Mouse (Mus musculus): ENCODE measurements around the gene Dgcr2. TPM values are rescaled to one million over a fixed set of nuclear protein-coding genes. Genes with fewer than 3 reads are reported as not detected.

The Dgcr2 gene
- 106 and 111 TPM in 2 replicates for polyA plus RNA-seq (2015; fragmentation: Nextera tagmentation; extraction: Ambion mirVana)

DNA sequence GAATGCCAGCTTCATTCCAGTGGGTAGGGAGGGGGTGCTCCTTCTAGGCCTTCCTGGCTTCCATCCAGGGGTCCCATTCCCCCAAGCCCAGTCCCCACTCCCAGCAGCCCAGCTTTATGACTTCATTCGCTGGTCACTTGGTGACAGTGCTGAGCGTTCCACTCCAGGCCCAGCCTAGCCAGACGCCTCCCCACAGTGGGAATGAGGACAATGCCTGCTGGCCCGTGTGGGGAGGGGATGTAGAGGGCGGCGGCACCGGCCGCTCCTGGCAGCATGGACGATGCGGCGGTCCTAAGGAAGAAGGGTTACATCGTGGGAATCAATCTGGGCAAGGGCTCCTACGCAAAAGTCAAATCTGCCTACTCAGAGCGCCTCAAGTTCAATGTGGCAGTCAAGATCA, at the start of gene Dgcr2, which contains the start of gene Tssk2:
Dgcr2 (minus strand) TSS at position 101 of the 400 bp plus-strand sequence.
Tssk2 (plus strand) TSS at position 176 of the 400 bp plus-strand sequence.
- Histone ChIP-seq H3K4me2 (no peak within 1 kb of the TSS), H3K36me3 (peaks cover 41% of the 10 kb centered on the region), H3K4me3 (no peak within 1 kb of the TSS), H3K9me3 (no peaks in the 10 kb centered on the region), H3K27ac (replicated peaks) (no peak within 1 kb of the TSS), H3K9ac (no peak within 1 kb of the TSS), H3K27me3 (no peaks in the 10 kb centered on the region), H3K4me1 (replicated peaks) (no peaks in the 10 kb centered on the region)
- ATAC-seq (ENCODE audit: low FRiP score, low read depth), result no peak
- 90% methylated on average over 14 of the region's 14 CpGs for WGBS

DNA sequence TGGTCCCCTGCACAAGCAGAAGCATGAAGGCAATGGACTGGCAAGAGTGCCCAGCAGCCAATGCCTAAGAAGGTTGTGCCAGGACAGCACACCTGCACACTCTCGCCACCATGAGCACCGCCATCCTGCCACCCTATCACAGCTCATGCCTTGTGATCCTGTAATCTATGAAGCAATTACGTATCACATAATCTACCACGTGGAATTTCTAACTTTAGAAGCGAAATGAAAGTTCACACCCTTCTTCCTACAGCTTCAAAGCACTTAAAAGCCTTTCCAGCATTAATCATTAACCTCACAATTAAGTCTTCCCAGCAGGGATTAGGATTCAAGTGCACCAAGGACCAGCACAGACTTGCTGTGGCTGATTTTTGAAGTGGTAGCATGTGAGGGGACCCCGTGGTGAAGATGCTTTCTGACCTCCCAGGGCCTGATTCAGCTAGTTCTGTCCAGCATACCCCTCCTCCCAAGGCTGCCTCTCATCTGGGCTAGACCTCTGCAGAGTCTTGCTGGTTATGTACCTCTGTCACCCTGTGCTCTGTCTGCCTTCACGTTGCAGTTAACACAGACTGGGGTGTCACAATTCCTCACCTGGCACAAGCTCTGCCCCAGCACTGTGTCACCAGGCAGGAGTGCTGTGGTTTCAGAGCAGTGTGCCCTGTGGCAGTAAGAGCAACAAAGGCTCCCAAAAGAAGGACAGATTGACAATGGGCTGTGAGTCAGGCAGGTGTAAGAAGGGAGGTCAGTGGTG, 46.9 kb upstream of the Dgcr2 start:
- ATAC-seq (ENCODE audit: low FRiP score, low read depth), result no peak
- no peaks in the 10 kb centered on the region for H3K9me3 ChIP-seq
- 56% methylated on average over 7 of the region's 7 CpGs for WGBS
- H3K9ac ChIP-seq, result no peak overlapping the region
- no peak overlapping the region for H3K27ac ChIP-seq (replicated peaks)
- H3K36me3 ChIP-seq, result no peaks in the 10 kb centered on the region
- H3K4me3 ChIP-seq, result no peak overlapping the region
- no peaks in the 10 kb centered on the region for H3K27me3 ChIP-seq
- no peak overlapping the region for H3K4me2 ChIP-seq
- H3K4me1 ChIP-seq (replicated peaks), result no peaks in the 10 kb centered on the region

DNA sequence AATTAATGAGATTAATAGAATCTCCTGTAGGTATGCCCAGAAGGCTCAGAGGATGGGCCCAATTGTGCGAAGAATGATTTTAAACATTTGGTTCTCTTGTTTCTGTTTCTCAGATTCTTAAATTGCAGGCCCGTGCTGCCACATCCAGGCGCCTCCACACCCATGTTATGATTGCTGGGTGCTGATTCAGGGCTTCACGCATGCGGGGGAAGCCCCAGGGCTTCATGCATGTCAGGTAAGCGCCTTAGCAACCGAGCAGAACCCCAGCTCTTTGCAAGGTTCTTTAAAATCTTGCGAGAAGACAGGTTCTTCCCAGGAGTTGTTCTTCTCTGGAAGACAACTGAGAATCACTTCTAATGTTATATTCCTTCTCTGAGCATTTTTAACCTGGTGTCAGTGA, 45.1 kb upstream of the Dgcr2 start:
- no peaks in the 10 kb centered on the region for H3K4me1 ChIP-seq (replicated peaks)
- ATAC-seq (ENCODE audit: low FRiP score, low read depth), result no peak
- H3K9ac ChIP-seq, result no peak overlapping the region
- no peaks in the 10 kb centered on the region for H3K27me3 ChIP-seq
- WGBS, result 73% methylated on average over 8 of the region's 8 CpGs
- no peak overlapping the region for H3K4me2 ChIP-seq
- no peak overlapping the region for H3K27ac ChIP-seq (replicated peaks)
- H3K36me3 ChIP-seq, result no peaks in the 10 kb centered on the region
- no peak overlapping the region for H3K4me3 ChIP-seq
- no peaks in the 10 kb centered on the region for H3K9me3 ChIP-seq

DNA sequence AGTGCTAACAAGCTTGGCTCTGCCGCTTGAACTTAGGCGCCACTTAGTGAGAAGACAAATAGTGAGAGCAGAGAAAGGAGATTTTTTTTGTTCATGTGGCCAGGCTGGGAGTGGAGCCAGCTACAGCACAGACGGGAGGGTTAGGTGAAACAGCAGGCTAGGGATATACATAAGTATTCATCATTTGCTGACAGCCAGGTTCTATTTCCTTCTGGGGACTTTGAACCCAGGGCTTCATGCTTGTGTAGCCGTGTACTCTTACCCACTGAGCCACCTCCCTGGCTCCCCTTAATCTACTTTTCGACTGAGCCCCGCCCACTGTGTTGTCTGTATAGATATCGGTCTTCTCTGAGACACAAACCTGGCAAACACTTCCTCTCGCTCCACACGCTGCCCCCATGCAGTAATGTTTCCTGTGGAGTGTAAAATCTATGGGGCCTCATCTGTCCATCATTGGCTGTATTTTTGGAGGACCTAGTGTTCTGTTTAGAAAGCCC, 40.9 kb upstream of the Dgcr2 start:
- Histone ChIP-seq H3K27ac (replicated peaks) (no peak overlapping the region; the same call in 1 of the 2 replicates), H3K36me3 (no peaks in the 10 kb centered on the region), H3K4me2 (peak overlapping the region; percentile 11; the same call in 1 of the 2 replicates), H3K4me1 (replicated peaks) (no peaks in the 10 kb centered on the region), H3K27me3 (no peaks in the 10 kb centered on the region), H3K9me3 (no peaks in the 10 kb centered on the region), H3K4me3 (no peak overlapping the region), H3K9ac (no peak overlapping the region)
- WGBS, result 40% methylated on average over 9 of the region's 9 CpGs
- ATAC-seq (ENCODE audit: low FRiP score, low read depth), result peak; percentile 56; the same call in 1 of the 2 replicates

DNA sequence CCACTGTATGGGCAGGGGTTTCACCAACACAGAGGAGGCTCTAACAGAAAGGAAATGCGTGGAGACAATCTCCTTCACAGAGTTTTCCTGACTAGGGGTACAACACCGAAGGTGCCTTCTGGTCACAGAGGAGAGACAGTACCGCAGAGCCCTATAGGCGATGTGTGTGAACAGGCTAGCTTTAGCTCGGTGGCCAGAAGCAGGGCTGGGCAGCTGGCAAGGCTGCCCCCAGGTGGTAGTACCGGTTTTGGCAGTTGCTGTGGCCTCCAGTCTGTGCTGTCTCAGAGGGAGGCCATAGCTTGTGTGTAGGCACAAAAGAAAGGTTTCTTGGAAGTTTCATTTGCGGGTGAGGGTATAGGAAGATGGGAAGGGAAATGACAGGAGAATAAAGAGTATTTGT, 40.5 kb upstream of the Dgcr2 start:
- H3K4me1 ChIP-seq (replicated peaks), result no peaks in the 10 kb centered on the region
- WGBS, result 9% methylated on average over 7 of the region's 7 CpGs
- H3K9ac ChIP-seq, result no peak overlapping the region
- H3K27me3 ChIP-seq, result no peaks in the 10 kb centered on the region
- no peaks in the 10 kb centered on the region for H3K9me3 ChIP-seq
- H3K4me2 ChIP-seq, result peak overlapping the region; percentile 11; the same call in 1 of the 2 replicates
- no peaks in the 10 kb centered on the region for H3K36me3 ChIP-seq
- no peak overlapping the region for H3K4me3 ChIP-seq
- peak; percentile 68 for ATAC-seq (ENCODE audit: low FRiP score, low read depth)
- no peak overlapping the region for H3K27ac ChIP-seq (replicated peaks)

DNA sequence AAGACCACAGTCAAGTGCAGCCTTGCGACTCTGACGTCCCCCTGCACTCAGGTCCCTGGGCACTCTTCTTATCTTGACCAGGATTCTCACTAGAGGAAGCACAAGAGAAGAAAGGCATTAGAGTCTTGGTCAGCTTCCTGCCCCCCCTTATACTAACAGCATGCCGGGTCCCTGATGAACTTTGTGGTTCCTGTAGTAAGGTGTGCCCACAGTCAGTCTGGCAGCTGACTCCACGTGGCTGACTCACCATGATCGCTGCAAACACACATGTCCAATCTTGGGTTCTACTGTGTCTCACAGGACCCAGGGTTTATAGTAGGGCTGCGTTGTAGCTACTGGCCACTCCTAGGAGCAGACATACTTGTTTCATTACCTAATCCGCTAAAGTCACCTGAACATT, 39.8 kb upstream of the Dgcr2 start:
- H3K9me3 ChIP-seq, result no peaks in the 10 kb centered on the region
- H3K9ac ChIP-seq, result no peak overlapping the region
- no peaks in the 10 kb centered on the region for H3K27me3 ChIP-seq
- WGBS, result 87% methylated on average over 7 of the region's 7 CpGs
- no peaks in the 10 kb centered on the region for H3K4me1 ChIP-seq (replicated peaks)
- H3K27ac ChIP-seq (replicated peaks), result no peak overlapping the region
- H3K4me2 ChIP-seq, result no peak overlapping the region
- no peaks in the 10 kb centered on the region for H3K36me3 ChIP-seq
- no peak for ATAC-seq (ENCODE audit: low FRiP score, low read depth)
- H3K4me3 ChIP-seq, result no peak overlapping the region

DNA sequence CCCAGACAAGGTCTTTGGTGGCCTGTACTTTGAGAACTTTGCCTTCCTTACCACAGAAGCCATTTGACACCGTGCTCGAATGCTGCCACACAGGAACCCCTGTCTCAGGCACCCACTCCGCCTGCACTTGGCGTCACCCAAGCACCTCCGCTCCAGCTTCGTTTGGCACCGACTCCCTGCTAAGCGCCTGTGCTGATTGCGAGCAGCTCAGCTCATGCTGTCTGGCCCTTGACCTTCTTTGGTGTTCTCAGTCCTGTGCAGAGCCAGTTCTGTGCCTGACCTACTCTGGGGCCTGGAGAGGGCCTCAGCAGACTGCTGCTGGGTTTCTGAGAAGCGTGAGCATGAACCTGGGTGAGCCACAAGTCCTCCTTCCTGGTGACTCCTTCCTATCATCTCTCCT, 38.4 kb upstream of the Dgcr2 start:
- 82% methylated on average over 10 of the region's 10 CpGs for WGBS
- no peak for ATAC-seq (ENCODE audit: low FRiP score, low read depth)
- Histone ChIP-seq H3K36me3 (no peaks in the 10 kb centered on the region), H3K9me3 (no peaks in the 10 kb centered on the region), H3K27me3 (no peaks in the 10 kb centered on the region), H3K4me3 (no peak overlapping the region), H3K27ac (replicated peaks) (no peak overlapping the region), H3K4me1 (replicated peaks) (no peaks in the 10 kb centered on the region), H3K9ac (no peak overlapping the region), H3K4me2 (no peak overlapping the region)

DNA sequence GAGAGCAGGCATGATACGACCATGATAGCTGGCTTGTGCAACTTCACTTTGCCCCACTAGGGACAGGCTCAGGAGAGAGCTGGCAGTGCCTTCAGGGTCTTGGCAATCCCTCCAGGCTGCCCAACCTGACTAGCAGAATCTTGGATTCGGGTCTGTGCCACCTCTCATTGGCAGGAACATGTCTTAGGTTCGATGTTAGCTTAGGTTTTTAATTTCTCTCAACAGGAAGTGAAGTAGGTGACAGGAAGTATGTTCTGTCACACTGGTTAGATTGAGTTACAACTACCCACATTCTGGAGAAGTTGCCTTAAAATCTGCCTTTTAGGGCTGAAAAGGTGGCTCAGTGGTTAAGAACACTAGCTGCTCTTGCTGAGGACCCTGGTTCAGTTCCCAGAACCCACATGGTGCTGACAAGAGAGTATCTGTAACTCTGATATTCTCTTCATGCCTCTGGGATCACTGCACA, 36.1 kb upstream of the Dgcr2 start:
- Histone ChIP-seq H3K36me3 (no peaks in the 10 kb centered on the region), H3K4me1 (replicated peaks) (no peaks in the 10 kb centered on the region), H3K9ac (no peak overlapping the region), H3K27ac (replicated peaks) (no peak overlapping the region), H3K9me3 (no peaks in the 10 kb centered on the region), H3K4me3 (no peak overlapping the region), H3K4me2 (no peak overlapping the region), H3K27me3 (no peaks in the 10 kb centered on the region)
- ATAC-seq (ENCODE audit: low FRiP score, low read depth), result no peak
- 71% methylated on average over 3 of the region's 3 CpGs for WGBS

DNA sequence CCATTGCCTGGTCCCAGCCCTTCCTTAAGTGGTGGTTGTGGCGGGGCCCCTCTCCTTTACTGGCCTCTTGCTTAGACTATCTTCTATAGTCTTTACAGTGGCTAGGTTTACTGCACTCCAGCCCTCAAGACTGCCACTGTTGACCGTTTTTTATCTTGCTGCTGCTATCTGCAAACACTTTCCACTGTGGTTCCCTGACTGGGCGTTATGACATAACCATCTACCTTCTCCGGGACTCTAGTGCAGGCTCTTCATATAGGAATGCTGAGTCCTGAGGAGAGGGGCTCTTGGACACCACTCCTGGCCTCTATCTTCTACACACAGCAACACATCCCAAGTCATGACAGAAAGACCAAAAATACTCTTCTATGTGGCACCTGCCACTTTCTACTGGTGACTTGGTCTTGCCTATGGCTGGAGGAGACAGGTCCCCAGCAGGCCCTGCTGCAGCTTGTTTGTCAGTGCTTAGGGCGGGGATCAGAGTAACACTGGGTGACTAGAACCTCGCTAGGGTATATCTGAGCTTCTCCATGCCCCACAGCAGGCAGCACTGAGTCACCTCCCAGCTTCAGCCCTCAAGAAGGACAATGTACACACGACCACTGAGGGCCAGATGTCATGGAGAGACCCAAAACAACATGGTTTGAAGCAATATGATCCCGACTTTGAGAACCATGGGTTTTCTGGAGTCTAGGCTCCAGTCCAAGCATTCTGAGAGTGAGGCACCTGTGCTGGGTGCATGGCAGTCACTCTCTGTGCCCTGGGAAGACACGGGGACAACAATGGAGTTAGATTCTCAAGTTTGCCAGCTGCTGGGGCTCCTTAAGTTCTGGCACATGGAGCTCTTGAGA, 35.5 kb upstream of the Dgcr2 start:
- no peak overlapping the region for H3K4me2 ChIP-seq
- no peak overlapping the region for H3K27ac ChIP-seq (replicated peaks)
- WGBS, result 70% methylated on average over 9 of the region's 9 CpGs
- H3K4me1 ChIP-seq (replicated peaks), result peaks cover 2% of the 10 kb centered on the region
- ATAC-seq (ENCODE audit: low FRiP score, low read depth), result no peak
- H3K4me3 ChIP-seq, result no peak overlapping the region
- no peaks in the 10 kb centered on the region for H3K27me3 ChIP-seq
- no peaks in the 10 kb centered on the region for H3K36me3 ChIP-seq
- H3K9ac ChIP-seq, result no peak overlapping the region
- no peaks in the 10 kb centered on the region for H3K9me3 ChIP-seq

DNA sequence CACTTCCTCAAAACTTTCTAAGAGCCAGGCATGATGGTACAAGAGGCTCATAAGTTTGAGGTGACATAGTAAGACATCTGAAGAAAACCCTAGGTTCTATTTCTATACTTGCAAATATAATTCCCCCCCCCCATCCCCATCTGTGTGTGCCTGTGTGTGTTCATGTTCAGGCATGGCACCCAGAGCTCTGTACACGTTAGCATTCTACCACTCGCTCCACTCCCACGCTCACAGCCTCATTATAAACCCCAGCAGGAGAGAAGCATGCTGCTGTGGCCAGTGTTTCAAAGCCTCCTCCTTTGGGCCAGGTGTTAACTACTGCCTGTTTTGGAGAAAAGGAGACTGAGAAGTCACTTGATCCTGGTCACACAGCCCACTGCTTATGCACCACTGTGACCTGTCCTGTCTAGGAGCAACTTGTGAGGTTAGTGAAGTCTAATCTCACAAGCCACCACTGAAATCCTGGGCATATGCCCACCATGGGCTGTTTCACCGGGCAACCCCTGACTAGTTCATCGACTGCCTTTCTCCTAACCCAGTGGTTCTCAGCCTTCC, 33.6 kb upstream of the Dgcr2 start:
- Histone ChIP-seq H3K9ac (no peak overlapping the region), H3K27ac (replicated peaks) (no peak overlapping the region), H3K36me3 (no peaks in the 10 kb centered on the region), H3K4me3 (no peak overlapping the region), H3K27me3 (no peaks in the 10 kb centered on the region), H3K9me3 (no peaks in the 10 kb centered on the region), H3K4me2 (no peak overlapping the region), H3K4me1 (replicated peaks) (peaks cover 8% of the 10 kb centered on the region)
- ATAC-seq (ENCODE audit: low FRiP score, low read depth), result no peak
- WGBS, result 75% methylated on average over 5 of the region's 5 CpGs

DNA sequence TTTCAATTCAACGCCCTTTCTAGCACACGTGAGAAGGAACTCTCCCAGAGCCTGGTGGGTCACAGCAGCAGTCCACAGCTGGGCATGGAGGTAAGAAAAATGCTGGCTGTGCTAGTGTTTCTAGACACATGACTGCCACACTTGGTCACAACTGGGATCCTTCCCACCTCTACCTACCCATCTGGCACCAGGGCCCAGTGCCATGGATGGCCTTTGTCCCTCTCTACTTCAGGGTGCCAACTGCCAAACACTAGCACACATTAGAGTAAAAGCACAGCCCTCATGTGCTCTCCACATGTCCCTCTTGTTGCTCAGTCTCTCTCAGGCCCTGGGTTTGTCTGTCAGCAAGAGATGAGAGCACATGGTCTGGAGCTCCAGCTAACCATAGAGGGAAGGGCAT, 31.3 kb upstream of the Dgcr2 start:
- Histone ChIP-seq H3K9me3 (no peaks in the 10 kb centered on the region), H3K4me1 (replicated peaks) (peaks cover 22% of the 10 kb centered on the region), H3K9ac (no peak overlapping the region), H3K27ac (replicated peaks) (no peak overlapping the region), H3K4me3 (no peak overlapping the region), H3K4me2 (no peak overlapping the region), H3K27me3 (no peaks in the 10 kb centered on the region), H3K36me3 (peaks cover 17% of the 10 kb centered on the region)
- ATAC-seq (ENCODE audit: low FRiP score, low read depth), result no peak
- WGBS, result 50% methylated on average over 2 of the region's 2 CpGs

DNA sequence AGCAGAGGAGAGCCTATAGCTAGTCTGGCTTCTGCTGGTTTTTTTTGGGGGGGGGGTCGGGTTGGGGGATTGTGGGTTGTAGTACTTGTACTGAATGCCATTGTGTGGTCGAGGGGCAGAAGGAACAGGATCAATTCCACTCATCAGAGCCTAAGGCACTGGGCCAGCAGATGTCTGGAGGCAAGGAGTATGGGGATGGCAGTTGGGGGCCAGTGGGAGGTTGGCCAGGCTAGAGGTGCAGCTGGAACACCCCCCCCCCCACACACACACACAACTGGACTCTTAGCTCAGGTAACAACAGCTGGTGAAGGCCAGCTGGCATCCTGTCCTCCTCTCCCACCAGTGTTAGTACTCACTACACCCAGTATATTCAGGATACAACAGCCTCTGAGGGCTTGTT, 30.8 kb upstream of the Dgcr2 start:
- Histone ChIP-seq H3K27ac (replicated peaks) (peak overlapping the region; percentile 85), H3K9me3 (no peaks in the 10 kb centered on the region), H3K4me1 (replicated peaks) (peaks cover 26% of the 10 kb centered on the region), H3K27me3 (no peaks in the 10 kb centered on the region), H3K4me3 (no peak overlapping the region), H3K4me2 (peak overlapping the region; percentile 71), H3K36me3 (peaks cover 18% of the 10 kb centered on the region), H3K9ac (no peak overlapping the region)
- peak; percentile 7; the same call in 1 of the 2 replicates for ATAC-seq (ENCODE audit: low FRiP score, low read depth)
- WGBS, result 4% methylated on average over 2 of the region's 2 CpGs
